Mouse (Mus musculus): Measurements from ENCODE around the gene Dohh. TPM values are rescaled to one million over a fixed set of nuclear protein-coding genes. Genes with fewer than 3 reads are reported as not detected.

Dohh gene
- polyA plus RNA-seq, 1 experiment from 2014 or later = 68.9 TPM

GRCm38 (mm10) chr10:81356352-81356990 is 27.8 kb upstream of the Dohh start:
- H3K4me3 ChIP-seq (replicated peaks; ENCODE audit: low read length) = no peak overlapping the region; the same call in 1 of the 2 replicates
- no peak overlapping the region for H3K9ac ChIP-seq
- no peak for ATAC-seq (ENCODE audit: low FRiP score)
- WGBS = 59% methylated on average over 12 of the region's 12 CpGs
- H3K27ac ChIP-seq = no peak overlapping the region
- peak overlapping the region; percentile 97 for H3K4me2 ChIP-seq (replicated peaks)
- H3K27me3 ChIP-seq (ENCODE audit: control insufficient read depth, insufficient read depth, low read length) = no peaks in the 10 kb centered on the region
- DNase-seq (ENCODE audit: low spot score) = no peak
- H3K4me1 ChIP-seq (replicated peaks; ENCODE audit: control insufficient read depth, insufficient read depth, low read length) = peaks cover 18% of the 10 kb centered on the region
- H3K36me3 ChIP-seq (replicated peaks; ENCODE audit: control insufficient read depth, insufficient read depth) = 0 out of 2 replicates have a peak, but pooled peaks cover 4% of the 10 kb centered on the region
- H3K9me3 ChIP-seq (ENCODE audit: control insufficient read depth, low read length) = no peaks in the 10 kb centered on the region

- H3K27ac ChIP-seq = no peak within 1 kb of the TSS; the same call in 1 of the 2 replicates
- H3K4me1 ChIP-seq (replicated peaks; ENCODE audit: control insufficient read depth, insufficient read depth, low read length) = peaks cover 18% of the 10 kb centered on the region
- H3K9me3 ChIP-seq (ENCODE audit: control insufficient read depth, low read length) = no peaks in the 10 kb centered on the region
- peak within 1 kb of the TSS; percentile 81 for H3K4me3 ChIP-seq (replicated peaks; ENCODE audit: low read length)
- ATAC-seq (ENCODE audit: low FRiP score) = peak; percentile 92
- H3K9ac ChIP-seq = peak within 1 kb of the TSS; percentile 86
- WGBS = 2% methylated on average over 65 of the region's 79 CpGs
- peak; percentile 92 for DNase-seq (ENCODE audit: low spot score)
- 0 out of 2 replicates have a peak, but pooled peaks cover 4% of the 10 kb centered on the region for H3K36me3 ChIP-seq (replicated peaks; ENCODE audit: control insufficient read depth, insufficient read depth)
- H3K27me3 ChIP-seq (ENCODE audit: control insufficient read depth, insufficient read depth, low read length) = no peaks in the 10 kb centered on the region
- peak within 1 kb of the TSS; percentile 97 for H3K4me2 ChIP-seq (replicated peaks)
Observed at GRCm38 (mm10) chr10:81356991-81357844, 27.0 kb upstream of the Dohh start, which contains the start of gene Mfsd12. Mfsd12 (plus strand) TSS chr10:81357491.

- H3K9ac ChIP-seq = peak overlapping the region; percentile 86
- ATAC-seq (ENCODE audit: low FRiP score) (no peak), DNase-seq (ENCODE audit: low spot score) (no peak)
- 0 out of 2 replicates have a peak, but pooled peaks cover 4% of the 10 kb centered on the region for H3K36me3 ChIP-seq (replicated peaks; ENCODE audit: control insufficient read depth, insufficient read depth)
- 22% methylated on average over 4 of the region's 4 CpGs for WGBS
- H3K27me3 ChIP-seq (ENCODE audit: control insufficient read depth, insufficient read depth, low read length) = 0 out of 2 replicates have a peak, but pooled peaks cover 6% of the 10 kb centered on the region
- H3K4me3 ChIP-seq (replicated peaks; ENCODE audit: low read length) = peak overlapping the region; percentile 81
- no peak overlapping the region for H3K27ac ChIP-seq
- no peaks in the 10 kb centered on the region for H3K9me3 ChIP-seq (ENCODE audit: control insufficient read depth, low read length)
- peaks cover 20% of the 10 kb centered on the region for H3K4me1 ChIP-seq (replicated peaks; ENCODE audit: control insufficient read depth, insufficient read depth, low read length)
- peak overlapping the region; percentile 97 for H3K4me2 ChIP-seq (replicated peaks)
Observed at GRCm38 (mm10) chr10:81358209-81358608, 26.0 kb upstream of the Dohh start.

DNA sequence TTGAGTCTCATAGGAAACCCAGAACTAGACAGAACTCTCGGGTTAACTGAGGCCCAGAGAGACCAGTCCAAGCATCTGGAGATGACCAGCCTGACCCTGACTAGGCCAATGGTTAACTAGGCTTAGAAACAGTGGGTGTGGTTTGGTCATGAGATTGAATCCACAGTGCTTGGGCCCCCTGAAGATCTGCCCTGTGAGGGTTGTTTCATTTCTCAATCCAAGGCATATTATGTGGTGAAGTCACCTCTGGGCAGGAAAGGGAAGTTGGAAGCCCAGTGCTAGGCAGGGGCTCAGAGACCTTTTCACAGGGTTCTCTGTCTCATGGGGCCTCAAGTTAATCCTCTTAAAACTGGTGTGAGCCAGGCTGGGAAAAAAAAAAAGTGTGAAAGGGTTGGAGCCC is 25.4 kb upstream of the Dohh start:
- Histone ChIP-seq H3K9me3 (ENCODE audit: control insufficient read depth, low read length) (no peaks in the 10 kb centered on the region), H3K4me3 (replicated peaks; ENCODE audit: low read length) (peak overlapping the region; percentile 81; the same call in 1 of the 2 replicates), H3K4me1 (replicated peaks; ENCODE audit: control insufficient read depth, insufficient read depth, low read length) (peaks cover 26% of the 10 kb centered on the region), H3K36me3 (replicated peaks; ENCODE audit: control insufficient read depth, insufficient read depth) (0 out of 2 replicates have a peak, but pooled peaks cover 4% of the 10 kb centered on the region), H3K27me3 (ENCODE audit: control insufficient read depth, insufficient read depth, low read length) (peaks cover 12% of the 10 kb centered on the region), H3K4me2 (replicated peaks) (peak overlapping the region; percentile 97), H3K27ac (no peak overlapping the region), H3K9ac (peak overlapping the region; percentile 86)
- 58% methylated on average over 1 of the region's 1 CpGs for WGBS
- ATAC-seq (ENCODE audit: low FRiP score) (no peak), DNase-seq (ENCODE audit: low spot score) (no peak)

- H3K4me3 ChIP-seq (replicated peaks; ENCODE audit: low read length) = no peak overlapping the region
- no peak for ATAC-seq (ENCODE audit: low FRiP score)
- peaks cover 36% of the 10 kb centered on the region for H3K4me1 ChIP-seq (replicated peaks; ENCODE audit: control insufficient read depth, insufficient read depth, low read length)
- no peaks in the 10 kb centered on the region for H3K9me3 ChIP-seq (ENCODE audit: control insufficient read depth, low read length)
- H3K4me2 ChIP-seq (replicated peaks) = no peak overlapping the region
- peaks cover 21% of the 10 kb centered on the region for H3K27me3 ChIP-seq (ENCODE audit: control insufficient read depth, insufficient read depth, low read length)
- 0 out of 2 replicates have a peak, but pooled peaks cover 4% of the 10 kb centered on the region for H3K36me3 ChIP-seq (replicated peaks; ENCODE audit: control insufficient read depth, insufficient read depth)
- H3K9ac ChIP-seq = no peak overlapping the region
- DNase-seq (ENCODE audit: low spot score) = no peak
- H3K27ac ChIP-seq = no peak overlapping the region
- 69% methylated on average over 8 of the region's 8 CpGs for WGBS
Observed at GRCm38 (mm10) chr10:81360721-81361120, 23.5 kb upstream of the Dohh start.

- Histone ChIP-seq H3K4me3 (replicated peaks; ENCODE audit: low read length) (no peak overlapping the region), H3K27ac (no peak overlapping the region), H3K9ac (no peak overlapping the region), H3K36me3 (replicated peaks; ENCODE audit: control insufficient read depth, insufficient read depth) (peaks cover 20% of the 10 kb centered on the region), H3K9me3 (ENCODE audit: control insufficient read depth, low read length) (no peaks in the 10 kb centered on the region), H3K4me1 (replicated peaks; ENCODE audit: control insufficient read depth, insufficient read depth, low read length) (peaks cover 32% of the 10 kb centered on the region), H3K27me3 (ENCODE audit: control insufficient read depth, insufficient read depth, low read length) (peaks cover 21% of the 10 kb centered on the region), H3K4me2 (replicated peaks) (no peak overlapping the region)
- WGBS = 81% methylated on average over 12 of the region's 12 CpGs
- DNase-seq (ENCODE audit: low spot score) (no peak), ATAC-seq (ENCODE audit: low FRiP score) (no peak)
Observed at GRCm38 (mm10) chr10:81362336-81362949, 21.8 kb upstream of the Dohh start.

DNA sequence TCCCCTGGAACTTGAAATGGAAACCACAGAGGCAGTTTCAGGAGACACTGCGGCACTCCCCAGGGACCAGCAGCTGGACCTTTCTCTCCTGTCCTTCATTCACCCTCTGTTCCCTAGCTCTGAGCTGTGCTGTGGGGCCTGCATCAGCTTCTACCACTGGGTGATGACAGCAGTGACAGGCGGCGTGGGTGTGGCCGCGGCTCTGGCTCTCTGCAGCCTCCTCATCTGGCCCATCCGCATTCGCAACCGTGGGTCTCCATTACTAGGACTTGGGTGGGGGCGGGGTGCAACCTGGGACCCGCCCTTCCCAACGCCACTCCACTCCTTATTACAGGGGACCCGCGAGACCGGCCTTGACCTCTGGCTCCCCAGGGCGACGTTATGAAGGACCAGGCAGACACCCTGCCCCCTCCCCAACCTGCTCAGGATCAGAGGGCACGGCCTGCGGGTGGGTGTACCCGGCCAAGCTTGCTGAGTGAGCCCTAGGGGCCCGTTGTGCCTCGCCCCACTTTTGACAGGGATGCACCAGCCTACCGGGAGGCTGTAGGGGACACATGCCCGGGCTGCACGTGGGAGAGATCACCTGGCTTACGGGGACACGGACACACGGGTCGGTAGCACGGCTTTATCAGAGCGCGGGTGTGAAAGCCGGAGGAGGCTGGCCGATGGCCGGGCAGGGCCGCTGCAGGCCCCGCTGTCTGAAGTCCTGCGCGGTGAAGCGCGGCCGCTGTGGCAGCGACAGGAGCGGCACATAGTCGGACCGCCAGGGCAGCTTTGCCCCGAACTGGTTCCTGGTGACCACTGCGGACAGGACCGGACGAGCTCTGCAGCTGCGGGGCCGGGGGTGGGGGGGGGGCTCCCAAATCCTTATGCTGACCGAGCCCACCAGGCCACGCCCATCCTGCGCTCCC is 20.5 kb upstream of the Dohh start:
- Histone ChIP-seq H3K4me3 (replicated peaks; ENCODE audit: low read length) (peak overlapping the region; percentile 19), H3K9ac (peak overlapping the region; percentile 40), H3K4me1 (replicated peaks; ENCODE audit: control insufficient read depth, insufficient read depth, low read length) (peaks cover 20% of the 10 kb centered on the region), H3K36me3 (replicated peaks; ENCODE audit: control insufficient read depth, insufficient read depth) (peaks cover 33% of the 10 kb centered on the region), H3K9me3 (ENCODE audit: control insufficient read depth, low read length) (no peaks in the 10 kb centered on the region), H3K27me3 (ENCODE audit: control insufficient read depth, insufficient read depth, low read length) (peaks cover 21% of the 10 kb centered on the region), H3K4me2 (replicated peaks) (peak overlapping the region; percentile 45), H3K27ac (no peak overlapping the region)
- ATAC-seq (ENCODE audit: low FRiP score) (no peak; the same call in 1 of the 2 replicates), DNase-seq (ENCODE audit: low spot score) (no peak)
- 15% methylated on average over 48 of the region's 54 CpGs for WGBS

DNA sequence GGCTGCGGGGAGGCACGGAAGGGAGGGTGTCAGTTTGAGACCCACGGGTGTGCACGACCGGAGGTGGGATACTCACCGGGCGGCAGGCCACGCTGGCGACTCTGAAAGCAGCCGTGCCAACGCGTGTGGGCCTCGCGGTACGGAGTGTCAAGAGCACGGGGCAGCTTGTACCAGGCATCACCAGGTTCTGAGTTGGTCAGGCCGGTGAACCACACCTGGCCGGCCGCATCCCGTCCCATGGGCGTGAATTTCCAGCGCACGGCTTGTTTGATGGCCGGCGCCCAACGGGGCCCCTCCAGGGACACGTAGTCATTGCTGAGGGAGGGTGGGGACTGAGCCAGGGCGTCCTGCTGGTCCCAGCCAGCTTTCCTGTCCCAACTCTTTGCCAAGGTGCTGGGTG is 19.6 kb upstream of the Dohh start:
- Histone ChIP-seq H3K27ac (no peak overlapping the region), H3K4me2 (replicated peaks) (peak overlapping the region; percentile 45), H3K9me3 (ENCODE audit: control insufficient read depth, low read length) (no peaks in the 10 kb centered on the region), H3K9ac (peak overlapping the region; percentile 40), H3K27me3 (ENCODE audit: control insufficient read depth, insufficient read depth, low read length) (peaks cover 21% of the 10 kb centered on the region), H3K4me3 (replicated peaks; ENCODE audit: low read length) (peak overlapping the region; percentile 19), H3K4me1 (replicated peaks; ENCODE audit: control insufficient read depth, insufficient read depth, low read length) (peaks cover 18% of the 10 kb centered on the region), H3K36me3 (replicated peaks; ENCODE audit: control insufficient read depth, insufficient read depth) (peaks cover 43% of the 10 kb centered on the region)
- ATAC-seq (ENCODE audit: low FRiP score) (no peak), DNase-seq (ENCODE audit: low spot score) (no peak)
- WGBS = 10% methylated on average over 28 of the region's 28 CpGs

All from hindbrain, embryonic 14.5 days (tissue).